Mouse (Mus musculus): ENCODE data around the gene Gpd1.
"Not testable (repeated sequence)": the region's sequence is repeated elsewhere in the genome, so short reads cannot be mapped to it uniquely, and the experiment has no call there.

Gpd1 gene

GRCm38 (mm10) chr15:99723120-99723514, 5.8 kb downstream of the Gpd1 start:
- no peak for DNase-seq

- peak in 1 of 2 experiments; percentile 17 for DNase-seq
Observed at GRCm38 (mm10) chr15:99723515-99724291, 6.4 kb downstream of the Gpd1 start.

GRCm38 (mm10) chr15:99724292-99725021, 7.1 kb downstream of the Gpd1 start:
- DNase-seq, result peak; percentile 42 to 55

GRCm38 (mm10) chr15:99725341-99726155, 8.2 kb downstream of the Gpd1 start, which contains the start of gene Cox14:
Gene Cox14 (plus strand): TSS chr15:99725618.
- DNase-seq, result peak; percentile 88 to 92

- no peak for DNase-seq
Observed at GRCm38 (mm10) chr15:99726549-99726948, 9.2 kb downstream of the Gpd1 start.

GRCm38 (mm10) chr15:99727039-99727438, 9.7 kb downstream of the Gpd1 start:
- not testable (repeated sequence) for DNase-seq

- no peak for DNase-seq
Observed at GRCm38 (mm10) chr15:99727525-99727924, 10.2 kb downstream of the Gpd1 start.

- DNase-seq, result no peak
Observed at GRCm38 (mm10) chr15:99728211-99728610, 10.9 kb downstream of the Gpd1 start.

- peak in 1 of 2 experiments; percentile 27 for DNase-seq
Observed at GRCm38 (mm10) chr15:99729056-99729783, 11.9 kb downstream of the Gpd1 start.

- DNase-seq, result no peak
Observed at GRCm38 (mm10) chr15:99731167-99731566, 13.9 kb downstream of the Gpd1 start.

- DNase-seq, result no peak
Observed at GRCm38 (mm10) chr15:99731678-99732077, 14.4 kb downstream of the Gpd1 start.

- DNase-seq, result no peak
Observed at GRCm38 (mm10) chr15:99733186-99733585, 15.9 kb downstream of the Gpd1 start.

GRCm38 (mm10) chr15:99735631-99736030, 18.3 kb downstream of the Gpd1 start:
- DNase-seq, result peak; percentile 96 to 100

- no peak for DNase-seq
Observed at GRCm38 (mm10) chr15:99736675-99737074, 19.4 kb downstream of the Gpd1 start.

- no peak for DNase-seq
Observed at GRCm38 (mm10) chr15:99740229-99740628, 22.9 kb downstream of the Gpd1 start.

GRCm38 (mm10) chr15:99754204-99754603, 36.9 kb downstream of the Gpd1 start:
- DNase-seq, result no peak

- DNase-seq, result no peak
Observed at GRCm38 (mm10) chr15:99767467-99767866, 50.2 kb downstream of the Gpd1 start.

GRCm38 (mm10) chr15:99768761-99769160, 51.4 kb downstream of the Gpd1 start:
- no peak for DNase-seq

GRCm38 (mm10) chr15:99771004-99771500, 53.7 kb downstream of the Gpd1 start:
- no peak for DNase-seq

GRCm38 (mm10) chr15:99771601-99772276, 54.4 kb downstream of the Gpd1 start:
- DNase-seq, result peak in 1 of 2 experiments; percentile 76

GRCm38 (mm10) chr15:99772277-99772880, 55.1 kb downstream of the Gpd1 start:
- DNase-seq, result peak; percentile 88 to 89

- not testable (repeated sequence) for DNase-seq
Observed at GRCm38 (mm10) chr15:99772881-99772924, 55.4 kb downstream of the Gpd1 start, which contains the start of gene Cers5. Gene Cers5 (minus strand): TSS chr15:99772885.
